Mouse (Mus musculus) left cerebral cortex, postnatal 25 days (tissue): ENCODE measurements around the gene Abca8b. TPM values are rescaled to one million over a fixed set of nuclear protein-coding genes. Genes with fewer than 3 reads are reported as not detected.
"Not testable (repeated sequence)": the region's sequence is repeated elsewhere in the genome, so short reads cannot be mapped to it uniquely, and the experiment has no call there.

ENCODE experiments used
- DNase-seq, 2 experiments: peaks; one replicate each; pipeline ENCODE4 v3.0.0; 2022; ENCODE audit warnings: low spot score in 2 of 2, mixed read lengths in 1 of 2
- intact Hi-C: fragments of 180-260 bp; cut with DNase I; formaldehyde crosslinking; loops from one replicate; pipeline ENCODE4 v1.15.1; 2025
- total RNA-seq, 2 experiments: library from RNA; stranded (reverse); gene quantifications; 2 replicates each; pipeline ENCODE4 v1.2.3; 2021

The Abca8b gene
- total RNA-seq, 2 experiments from 2014 or later: 9.4 to 10.4 TPM

GRCm38 (mm10) chr11:109922236-109922635 lies 73.4 kb downstream of the Abca8b start:
- intact Hi-C loops: no loop called here
- no peak for DNase-seq

- no peak for DNase-seq
- intact Hi-C loops: no loop called here
Measured at GRCm38 (mm10) chr11:109919480-109919879, 76.2 kb downstream of the Abca8b start.

GRCm38 (mm10) chr11:109916654-109917053 lies 79.0 kb downstream of the Abca8b start:
- intact Hi-C loops: no loop called here

GRCm38 (mm10) chr11:109913156-109913555 lies 82.5 kb downstream of the Abca8b start:
- intact Hi-C loops: not testable (repeated sequence)

More at GRCm38 (mm10) chr11:109916654-109917053, 79.0 kb downstream of the Abca8b start:
- no peak for DNase-seq

GRCm38 (mm10) chr11:109912118-109912517 lies 83.5 kb downstream of the Abca8b start:
- DNase-seq, intact Hi-C loops: not testable (repeated sequence)

More at GRCm38 (mm10) chr11:109913156-109913555, 82.5 kb downstream of the Abca8b start:
- DNase-seq: not testable (repeated sequence)

- intact Hi-C loops: no loop called here
- DNase-seq: no peak
Measured at GRCm38 (mm10) chr11:109909801-109910200, 85.8 kb downstream of the Abca8b start.

- intact Hi-C loops: no loop called here
- DNase-seq: no peak
Measured at GRCm38 (mm10) chr11:109908207-109909031, 87.2 kb downstream of the Abca8b start.

- intact Hi-C loops: no loop called here
Measured at GRCm38 (mm10) chr11:109907508-109907907, 88.1 kb downstream of the Abca8b start.

GRCm38 (mm10) chr11:109902616-109903598 lies 92.7 kb downstream of the Abca8b start:
- peak; percentile 16 to 18 for DNase-seq
- intact Hi-C loops: no loop called here

More at GRCm38 (mm10) chr11:109907508-109907907, 88.1 kb downstream of the Abca8b start:
- DNase-seq: no peak

- DNase-seq: no peak
- intact Hi-C loops: no loop called here
Measured at GRCm38 (mm10) chr11:109900491-109901241, 95.0 kb downstream of the Abca8b start.

GRCm38 (mm10) chr11:109898791-109899467 lies 96.7 kb downstream of the Abca8b start:
- intact Hi-C loops: no loop called here
- DNase-seq: no peak

GRCm38 (mm10) chr11:109895952-109896530 lies 99.6 kb downstream of the Abca8b start:
- intact Hi-C loops: no loop called here
- DNase-seq: no peak

GRCm38 (mm10) chr11:109895496-109895895 lies 100.1 kb downstream of the Abca8b start:
- DNase-seq: no peak
- intact Hi-C loops: no loop called here

GRCm38 (mm10) chr11:109893894-109894804 lies 101.5 kb downstream of the Abca8b start:
- intact Hi-C loops: loop anchor here (5.0 kb wide), 1 partner anchor 218 kb away; no protein-coding TSS in a partner anchor
- no peak for DNase-seq

- intact Hi-C loops: loop anchor here (5.0 kb wide), 1 partner anchor 220 kb away; no protein-coding TSS in a partner anchor
- DNase-seq: peak; percentile 20 to 61
Measured at GRCm38 (mm10) chr11:109891989-109892386, 103.7 kb downstream of the Abca8b start.

- intact Hi-C loops: loop anchor here (5.0 kb wide), 1 partner anchor 221 kb away; no protein-coding TSS in a partner anchor
- no peak for DNase-seq
Measured at GRCm38 (mm10) chr11:109891371-109891988, 104.2 kb downstream of the Abca8b start.

GRCm38 (mm10) chr11:109889595-109889994 lies 106.0 kb downstream of the Abca8b start:
- no peak for DNase-seq
- intact Hi-C loops: no loop called here
